Mouse (Mus musculus) testis, adult 2 months (tissue): ENCODE measurements at regions not wholly inside any gene's neighbourhood (a gene's known extent, or its start where the extent isn't known, plus 50 kb on each side); places are given as distances from the start of the nearest gene placed in this dataset.

Experiments
- CTCF ChIP-seq: fragments of 200-500 bp; IDR thresholded peaks from 2 replicates; pipeline ENCODE4 v1.5.1; 2012; ENCODE audit warnings: low read depth, mild to moderate bottlenecking, inconsistent platforms, low read length, moderate library complexity; ENCODE audit not compliant: control insufficient read depth, insufficient read depth, insufficient replicate concordance
- POLR2A ChIP-seq: fragments of 200-500 bp; IDR thresholded peaks from 2 replicates; pipeline ENCODE4 v1.6.1; 2012; ENCODE audit warnings: low read depth, mild to moderate bottlenecking, inconsistent platforms, low read length, moderate library complexity; ENCODE audit not compliant: control insufficient read depth

- TF ChIP-seq POLR2A = no peak
- TF ChIP-seq CTCF = no peak
Measured at GRCm38 (mm10) chr2:129960364-129960763, 51.8 kb upstream of the Tgm3 start.
